Mouse (Mus musculus) thymus, postnatal 14 days (tissue): ENCODE data around the gene Mns1.
"Not testable (repeated sequence)": the region's sequence is repeated elsewhere in the genome, so short reads cannot be mapped to it uniquely, and the experiment has no call there.

Source experiments
- DNase-seq: peaks from one replicate; pipeline ENCODE4 v3.0.0; 2021

Gene Mns1

GRCm38 (mm10) chr9:72427861-72428260, 9.9 kb upstream of the Mns1 start:
- no peak for DNase-seq

DNA sequence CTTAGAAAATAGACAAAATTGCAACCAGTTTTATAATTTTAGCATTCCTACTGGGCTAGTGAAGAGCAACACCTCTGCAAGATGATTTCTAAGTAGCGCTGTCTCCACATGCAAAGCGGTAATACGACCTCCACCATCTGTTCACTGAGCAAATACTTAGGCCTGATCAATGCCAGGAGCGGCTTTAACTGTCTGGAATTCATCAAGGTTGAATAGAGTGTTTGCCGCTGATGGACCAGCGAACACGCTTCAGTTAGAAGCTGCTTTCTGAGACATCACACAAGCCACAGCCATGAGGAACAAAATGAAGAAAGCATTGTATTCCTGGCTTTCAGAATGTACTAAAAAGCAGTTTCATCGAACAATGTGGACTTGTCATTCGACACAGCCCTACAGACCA, 2.9 kb upstream of the Mns1 start:
- no peak for DNase-seq

GRCm38 (mm10) chr9:72438749-72439148, 938 bp downstream of the Mns1 start:
- peak; percentile 34 for DNase-seq

DNA sequence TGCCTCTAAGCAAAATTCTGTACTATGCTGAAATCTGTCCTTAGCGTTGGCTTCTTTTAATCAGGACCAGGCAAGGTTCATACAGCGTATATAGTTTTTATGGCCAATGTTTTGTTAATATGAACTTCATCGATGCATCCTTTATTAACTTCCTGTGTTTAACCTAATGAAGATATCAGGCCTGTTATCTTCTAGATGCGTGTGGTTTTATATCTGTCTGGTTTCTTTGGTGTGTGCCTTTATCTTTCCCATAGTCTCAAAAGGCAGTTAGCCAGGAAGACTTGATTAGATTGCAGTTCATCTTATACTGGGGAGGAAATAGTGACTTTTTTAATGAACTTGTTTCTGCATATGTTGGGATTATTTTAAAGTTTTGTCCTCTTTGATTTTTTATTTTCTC, 2.5 kb downstream of the Mns1 start:
- no peak for DNase-seq

GRCm38 (mm10) chr9:72440948-72441926, 3.4 kb downstream of the Mns1 start:
- DNase-seq = peak; percentile 46

DNA sequence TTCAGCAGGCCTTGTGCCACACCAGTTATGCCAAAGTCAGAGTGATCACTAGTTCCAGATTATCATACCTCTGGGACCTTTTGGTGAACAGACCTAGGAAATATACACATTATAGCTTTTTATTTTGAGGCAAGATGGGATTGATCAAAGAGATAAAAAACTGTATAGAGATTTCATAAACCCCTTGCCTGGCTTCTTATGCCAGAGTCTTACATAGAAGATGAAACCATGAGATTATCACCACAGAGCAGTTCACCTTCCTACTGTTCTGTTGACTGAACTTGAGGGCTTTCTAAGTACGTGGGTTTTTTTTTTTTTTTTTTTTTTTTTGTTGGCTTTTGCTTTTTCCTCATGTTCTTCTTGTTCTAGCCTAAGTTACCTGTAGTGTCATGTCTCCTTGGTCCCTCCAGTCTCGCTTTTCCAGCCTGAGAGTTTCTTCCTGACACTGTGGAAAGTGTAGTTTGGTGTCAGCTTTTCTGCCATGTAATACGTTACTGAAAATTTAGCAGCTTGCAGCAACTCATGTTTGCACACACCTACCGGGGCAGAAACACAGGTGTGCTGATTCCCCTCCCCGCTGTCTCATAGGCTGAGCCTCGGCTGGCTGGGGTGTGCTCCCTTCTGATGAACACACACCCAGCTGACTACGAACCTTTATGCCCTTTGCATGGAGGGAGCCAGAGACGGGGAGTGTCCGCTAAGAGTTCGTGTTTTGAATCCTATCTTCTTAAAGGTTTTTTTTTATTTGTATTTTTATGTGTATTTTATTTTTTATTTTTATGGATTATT, 4.3 kb downstream of the Mns1 start:
- DNase-seq = peak; percentile 72

GRCm38 (mm10) chr9:72448026-72448425, 10.2 kb downstream of the Mns1 start:
- DNase-seq = peak; percentile 83

DNA sequence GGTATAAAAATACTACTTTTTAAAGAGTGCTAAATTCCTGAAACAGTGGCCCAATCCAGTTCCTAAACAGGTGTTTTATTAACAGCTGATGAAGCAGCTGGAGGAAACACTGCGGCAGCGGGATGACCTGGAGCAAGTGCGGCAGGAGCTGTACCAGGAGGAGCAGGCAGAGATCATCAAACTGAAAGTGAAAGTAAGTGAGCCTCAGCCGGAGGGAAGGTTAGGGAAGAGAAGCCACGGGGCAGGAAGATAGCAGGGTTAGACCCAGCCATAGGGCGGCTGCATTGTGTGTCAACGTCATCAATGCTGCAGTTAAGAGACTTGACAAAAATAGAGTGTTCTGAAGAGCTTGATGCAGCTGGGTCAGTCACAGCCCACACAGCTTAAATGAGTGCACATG, 11.6 kb downstream of the Mns1 start:
- DNase-seq = peak; percentile 54

DNA sequence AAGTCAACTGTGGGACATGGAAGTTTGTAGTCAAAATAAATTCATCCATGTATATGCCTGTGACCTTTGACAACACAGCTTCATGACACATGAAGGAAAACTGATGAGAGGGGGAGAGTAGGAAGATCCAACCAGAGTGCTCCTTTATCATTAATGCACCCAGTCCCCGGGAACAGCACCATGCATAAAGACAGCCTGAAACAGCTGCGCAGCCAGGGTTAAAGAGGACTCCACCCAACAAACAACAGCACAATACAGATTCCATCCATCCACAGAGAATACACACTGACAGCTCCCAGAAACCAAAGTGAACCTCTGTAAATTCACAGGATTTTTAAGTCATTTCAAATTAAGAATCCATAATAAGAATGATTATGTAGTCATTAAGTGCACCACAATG, 12.0 kb downstream of the Mns1 start:
- no peak for DNase-seq

GRCm38 (mm10) chr9:72450363-72450762, 12.6 kb downstream of the Mns1 start:
- no peak for DNase-seq

GRCm38 (mm10) chr9:72451111-72451510, 13.3 kb downstream of the Mns1 start:
- no peak for DNase-seq

DNA sequence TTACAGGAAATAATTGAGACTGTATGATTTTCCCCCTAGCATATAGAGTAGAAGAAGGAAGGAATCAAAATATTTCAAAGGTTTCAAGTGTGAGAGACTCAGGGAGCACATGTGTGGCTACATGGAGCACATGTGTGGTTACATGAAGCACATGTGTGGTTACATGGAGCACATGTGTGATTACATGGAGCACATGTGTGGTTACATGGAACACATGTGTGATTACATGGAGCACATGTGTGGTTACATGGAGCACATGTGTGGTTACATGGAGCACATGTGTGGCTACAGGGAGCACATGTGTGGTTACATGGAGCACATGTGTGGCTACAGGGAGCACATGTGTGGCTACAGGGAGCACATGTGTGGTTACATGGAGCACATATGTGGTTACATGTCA, 16.5 kb downstream of the Mns1 start:
- not testable (repeated sequence) for DNase-seq

DNA sequence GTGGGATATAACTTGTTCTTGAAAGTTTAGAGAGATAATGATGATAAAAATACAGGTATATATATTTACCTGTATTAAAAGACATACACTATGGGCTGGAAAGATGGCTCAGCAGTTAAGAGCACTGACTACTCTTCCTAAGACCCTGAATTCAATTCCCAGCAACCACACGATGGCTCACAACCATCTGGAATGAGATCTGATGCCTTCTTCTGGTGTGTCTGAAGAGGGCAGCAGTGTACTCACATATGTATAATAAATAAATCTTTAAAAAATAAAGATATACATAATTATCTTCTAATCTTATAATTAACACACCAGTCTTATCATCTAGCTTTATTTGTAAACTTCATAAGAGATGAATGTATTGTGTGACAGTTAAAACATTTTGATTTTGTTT, 18.6 kb downstream of the Mns1 start:
- no peak for DNase-seq

DNA sequence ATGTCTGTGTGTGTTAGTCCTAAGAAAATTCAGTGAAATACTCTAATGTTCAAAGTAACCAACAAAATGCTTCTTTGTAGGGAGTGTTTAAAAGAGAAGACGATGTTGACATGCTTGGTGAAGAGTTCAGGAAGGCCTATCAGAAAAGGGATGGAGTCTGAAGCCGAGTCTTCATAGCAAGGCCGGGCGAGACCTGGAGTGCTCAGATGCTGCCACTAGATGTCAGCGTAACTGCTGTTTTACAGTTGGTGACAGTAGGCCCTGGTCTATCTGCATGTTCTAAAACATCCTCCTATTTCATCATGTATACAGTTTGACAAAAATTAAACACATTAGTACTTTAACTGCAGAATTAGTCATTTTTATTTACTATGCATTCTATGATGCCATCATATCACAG, 20.4 kb downstream of the Mns1 start:
- DNase-seq = peak; percentile 90

DNA sequence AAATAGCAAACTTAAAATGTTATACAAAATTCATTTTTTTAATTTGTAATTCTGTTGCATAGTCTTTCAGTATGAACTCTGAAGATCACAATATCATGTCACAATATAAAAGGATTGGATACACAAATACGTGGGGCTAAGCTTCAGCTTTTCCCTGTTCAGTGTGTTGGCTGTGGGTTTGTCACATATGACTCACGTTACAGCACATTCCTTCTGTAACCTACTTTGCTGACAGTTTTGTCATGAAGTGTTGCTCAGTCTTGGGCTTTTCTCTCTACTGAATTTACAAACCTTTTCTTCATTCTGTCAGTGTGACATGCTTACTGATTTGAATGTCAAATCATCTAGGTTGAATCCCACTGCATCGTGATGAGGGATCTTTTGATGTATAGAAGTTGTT, 21.9 kb downstream of the Mns1 start:
- no peak for DNase-seq

GRCm38 (mm10) chr9:72460767-72461166, 23.0 kb downstream of the Mns1 start:
- no peak for DNase-seq

DNA sequence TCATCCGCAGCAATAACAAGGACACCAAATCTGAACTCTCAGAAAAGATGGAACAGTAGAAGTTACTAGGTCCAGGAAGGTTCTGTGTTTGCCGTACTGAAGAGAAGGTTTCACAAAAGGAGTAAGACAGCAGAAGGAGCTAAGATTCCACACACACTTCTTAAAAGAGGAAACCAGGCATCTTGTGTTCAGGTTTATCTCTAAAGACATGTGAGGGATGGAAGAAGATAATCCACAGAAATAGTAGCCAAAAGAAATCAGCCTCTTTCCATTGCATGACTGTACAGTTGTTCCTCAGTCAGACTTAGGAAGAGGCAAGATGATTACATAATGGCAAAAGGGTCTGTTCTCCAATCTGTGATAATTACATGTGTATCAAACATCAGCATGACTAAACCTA, 24.6 kb downstream of the Mns1 start:
- DNase-seq = no peak

DNA sequence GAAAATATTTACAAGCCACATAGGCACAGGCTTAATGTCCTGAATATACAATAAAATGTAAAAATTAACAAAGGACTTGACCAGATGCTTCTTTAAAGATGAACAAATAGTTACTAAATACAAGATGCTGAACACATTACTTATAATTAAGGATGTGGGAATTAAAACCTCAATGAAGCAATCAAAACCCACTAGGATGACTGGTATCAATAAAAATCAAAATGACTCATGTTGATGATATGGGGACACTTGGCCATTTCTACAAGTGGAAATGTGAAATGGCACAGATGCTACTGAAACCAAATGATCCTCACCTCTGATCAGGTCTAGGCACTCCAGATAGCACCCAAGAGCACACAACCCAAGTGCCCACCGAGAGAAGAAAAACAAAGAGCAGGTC, 27.0 kb downstream of the Mns1 start:
- no peak for DNase-seq

DNA sequence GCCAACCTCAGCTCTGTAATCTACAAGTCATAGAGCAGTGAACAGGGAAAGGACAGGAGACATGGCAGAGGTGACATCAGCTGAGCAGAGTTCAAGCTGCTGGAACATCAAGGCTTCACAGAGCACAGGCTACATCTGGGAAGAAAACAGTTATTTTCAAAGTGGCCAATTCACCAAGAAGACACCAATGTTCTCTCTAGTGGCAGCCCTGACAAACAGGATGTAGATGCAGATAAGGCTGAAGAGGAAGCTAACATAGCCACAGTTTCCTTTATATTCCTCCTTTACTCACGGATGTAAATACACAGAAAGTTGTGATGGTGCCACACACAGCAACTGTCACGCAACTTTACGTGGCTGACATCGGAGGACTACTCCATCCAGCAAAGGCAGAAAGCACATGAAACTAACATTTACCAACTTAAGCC, 28.0 kb downstream of the Mns1 start:
- peak; percentile 53 for DNase-seq

- DNase-seq = peak; percentile 70
Measured at GRCm38 (mm10) chr9:72467551-72468407, 30.0 kb downstream of the Mns1 start.

DNA sequence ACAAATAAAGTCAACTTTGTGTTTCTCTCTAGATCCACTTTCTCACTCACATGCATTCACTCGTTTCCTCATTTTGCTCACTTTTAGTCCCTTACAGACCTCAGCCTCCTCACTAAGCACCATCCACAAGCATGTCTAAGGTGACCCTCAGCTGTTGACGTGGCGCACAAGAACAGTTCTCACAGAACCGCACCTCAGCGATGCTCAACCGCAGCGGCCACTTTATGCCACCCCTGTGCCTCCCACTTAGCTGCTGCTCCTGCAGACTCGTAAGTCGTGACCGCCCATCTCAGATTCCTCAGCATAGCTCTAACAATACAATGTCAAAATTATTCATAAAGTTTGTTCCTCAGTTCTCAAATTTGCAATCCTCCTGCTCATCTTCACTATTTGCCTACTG, 30.8 kb downstream of the Mns1 start:
- no peak for DNase-seq

- DNase-seq = no peak
Measured at GRCm38 (mm10) chr9:72469851-72470250, 32.0 kb downstream of the Mns1 start.

GRCm38 (mm10) chr9:72475511-72475910, 37.7 kb downstream of the Mns1 start:
- no peak for DNase-seq
